Comparison of ENCODE assay signal across 7 mouse cellular contexts in genomic region chr2:127521172-127522005, GRCm38 (mm10). TPM values are rescaled to one million over a fixed set of nuclear protein-coding genes. Genes with fewer than 3 reads are reported as not detected.
A peak's percentile ranks its signal among the peaks of the same experiment; 100 is the strongest.
DNase-seq lines count a peak whose midpoint lies in the region; ATAC-seq and TF ChIP-seq lines count a peak whose summit lies in the region.

No protein-coding gene starts in this region.

- under 1% methylated on average over 18 of the region's 18 CpGs for WGBS in forebrain, embryonic 13.5 days
- WGBS in liver, embryonic 15.5 days (ENCODE audit: insufficient replicate concordance), result 6% methylated on average over 18 of the region's 18 CpGs

- H3K4me1 ChIP-seq in forebrain, embryonic 13.5 days, result peaks cover 65% of the 10 kb centered on the region
- H3K4me1 ChIP-seq in liver, embryonic 15.5 days (replicated peaks), result peaks cover 7% of the 10 kb centered on the region; the same call in 1 of the 2 replicates

- peak overlapping the region; percentile 91 for H3K27ac ChIP-seq in forebrain, embryonic 13.5 days
- H3K27ac ChIP-seq in liver, embryonic 15.5 days (replicated peaks), result no peak overlapping the region

- DNase-seq in MN1 (ENCODE audit: low spot score), result peak; percentile 77
- peak; percentile 94 for DNase-seq in brain, embryonic 14.5 days (ENCODE audit: low read depth)
- peak; percentile 31 for DNase-seq in kidney, postnatal 14 days
- DNase-seq in right cerebral cortex, postnatal 10 days (ENCODE audit: low spot score in 2 of 2), result peak; percentile 85 to 91
- DNase-seq in ovary, postnatal 14 days (ENCODE audit: low spot score), result no peak

- H3K27me3 ChIP-seq in forebrain, embryonic 13.5 days, result no peaks in the 10 kb centered on the region
- peaks cover 25% of the 10 kb centered on the region for H3K27me3 ChIP-seq in liver, embryonic 15.5 days

- no peaks in the 10 kb centered on the region for H3K36me3 ChIP-seq in forebrain, embryonic 13.5 days (ENCODE audit: poor library complexity, severe bottlenecking)
- no peaks in the 10 kb centered on the region for H3K36me3 ChIP-seq in liver, embryonic 15.5 days (replicated peaks)

- TF ChIP-seq CTCF in brain, embryonic 14.5 days (IDR thresholded peaks at IDR 0.05; ENCODE audit: borderline replicate concordance, extremely low read depth, insufficient read depth, insufficient read length), result no peak

- H3K4me3 ChIP-seq in forebrain, embryonic 13.5 days, result peak overlapping the region; percentile 46
- 0 out of 2 replicates have a peak overlapping the region, but pooled peaks have one; percentile 11 for H3K4me3 ChIP-seq in liver, embryonic 15.5 days (replicated peaks)

- no peaks in the 10 kb centered on the region for H3K9me3 ChIP-seq in forebrain, embryonic 13.5 days (replicated peaks)
- H3K9me3 ChIP-seq in liver, embryonic 15.5 days (replicated peaks), result no peaks in the 10 kb centered on the region

- ATAC-seq in forebrain, embryonic 13.5 days, result peak; percentile 77
- 0 out of 2 replicates have a peak, but pooled peaks have one; percentile 21 for ATAC-seq in liver, embryonic 15.5 days (ENCODE audit: insufficient read depth)

- TF ChIP-seq POLR2A in brain, embryonic 14.5 days (IDR thresholded peaks at IDR 0.05; ENCODE audit: borderline replicate concordance, extremely low read depth, insufficient read depth, insufficient read length, poor library complexity, severe bottlenecking), result peak; percentile 56; the same call in 1 of the 2 replicates

- H3K9ac ChIP-seq in forebrain, embryonic 13.5 days, result peak overlapping the region; percentile 80
- H3K9ac ChIP-seq in liver, embryonic 15.5 days, result no peak overlapping the region

- H3K4me2 ChIP-seq in forebrain, embryonic 13.5 days, result peak overlapping the region; percentile 77
- peak overlapping the region; percentile 35 for H3K4me2 ChIP-seq in liver, embryonic 15.5 days

RNA-seq across cellular contexts. Expression of gene Kcnip3, which starts 0.5 kb away (rescaled TPM):
- polyA plus RNA-seq in brain, embryonic 14.5 days (2012; rRNA removed), result 15.2 and 15.5 TPM in 2 replicates
- 5.2 and 6.3 TPM in 2 replicates for polyA plus RNA-seq in forebrain, embryonic 13.5 days (2015; fragmentation: Nextera tagmentation; extraction: Ambion mirVana)
- 0.28 and 0.41 TPM in 2 replicates for polyA plus RNA-seq in liver, embryonic 15.5 days (2015; fragmentation: Nextera tagmentation; extraction: Ambion mirVana)

RNA-seq across cellular contexts. Expression of gene Prom2, which starts 19.9 kb away (rescaled TPM):
- 0.42 and 0.59 TPM in 2 replicates for polyA plus RNA-seq in brain, embryonic 14.5 days (2012; rRNA removed)
- not detected in 2 replicates for polyA plus RNA-seq in forebrain, embryonic 13.5 days (2015; fragmentation: Nextera tagmentation; extraction: Ambion mirVana)
- polyA plus RNA-seq in liver, embryonic 15.5 days (2015; fragmentation: Nextera tagmentation; extraction: Ambion mirVana), result not detected in 2 replicates
